Mouse (Mus musculus) ES-E14 (cell line): ENCODE data around the gene Oxct2b. TPM values are rescaled to one million over a fixed set of nuclear protein-coding genes. Genes with fewer than 3 reads are reported as not detected.
"Not testable (repeated sequence)": the region's sequence is repeated elsewhere in the genome, so short reads cannot be mapped to it uniquely, and the experiment has no call there.

ENCODE experiments used
- DNase-seq: peaks from one replicate; pipeline ENCODE4 v3.0.0-alpha.2; 2013; ENCODE audit warnings: low read depth, low spot score
- H3K27ac ChIP-seq: 2 replicates; pipeline ENCODE4 v1.5.1; 2012; ENCODE audit warnings: low read depth, mild to moderate bottlenecking, low read length, moderate library complexity, mixed read lengths; ENCODE audit not compliant: poor library complexity, insufficient read depth, severe bottlenecking
- H3K36me3 ChIP-seq: 2 replicates; pipeline ENCODE4 v1.6.1; 2012; ENCODE audit warnings: mild to moderate bottlenecking, low read length, moderate library complexity, mixed read lengths; ENCODE audit not compliant: control insufficient read depth, poor library complexity, insufficient read depth, severe bottlenecking
- H3K4me1 ChIP-seq, 2 experiments: fragments of 150-350 bp in 1 of 2; sonication (generic) in 1 of 2; 2 replicates each; pipeline ENCODE4 v1.6.1; 2012; ENCODE audit warnings: low read length in 2 of 2, mild to moderate bottlenecking in 1 of 2, mixed read lengths in 1 of 2; ENCODE audit not compliant: control insufficient read depth in 2 of 2, insufficient read depth in 2 of 2, poor library complexity in 1 of 2
- H3K4me3 ChIP-seq, 2 experiments: fragments of 150-350 bp in 1 of 2; sonication (generic) in 1 of 2; 2 replicates each; pipeline ENCODE4 v1.5.1; 2012; ENCODE audit warnings: low read length in 2 of 2, low read depth in 1 of 2, mild to moderate bottlenecking in 1 of 2, mixed read lengths in 1 of 2; ENCODE audit not compliant: insufficient read depth in 1 of 2, poor library complexity in 1 of 2, severe bottlenecking in 1 of 2
- H3K9ac ChIP-seq: 2 replicates; pipeline ENCODE4 v1.6.1; 2012; ENCODE audit warnings: low read depth, mild to moderate bottlenecking, low read length, mixed read lengths; ENCODE audit not compliant: poor library complexity, insufficient read depth, severe bottlenecking
- H3K9me3 ChIP-seq: fragments of 150-350 bp; sonication (generic); 2 replicates; pipeline ENCODE4 v1.6.1; 2012; ENCODE audit warnings: low read depth, mild to moderate bottlenecking, low read length; ENCODE audit not compliant: control insufficient read depth, insufficient read depth
- CHD2 ChIP-seq: IDR thresholded peaks from 2 replicates; pipeline ENCODE4 v1.6.1; 2014; ENCODE audit warnings: mild to moderate bottlenecking, low read depth, low read length, inconsistent platforms
- HCFC1 ChIP-seq: IDR thresholded peaks from 2 replicates; pipeline ENCODE4 v1.6.1; 2012; ENCODE audit warnings: low read length, inconsistent platforms, borderline replicate concordance; ENCODE audit not compliant: insufficient read depth
- MAFK ChIP-seq: IDR thresholded peaks from 2 replicates; pipeline ENCODE4 v1.6.1; 2014; ENCODE audit warnings: mild to moderate bottlenecking, low read depth, low read length, inconsistent platforms; ENCODE audit not compliant: insufficient read depth
- ZC3H11A ChIP-seq: IDR thresholded peaks from 2 replicates; pipeline ENCODE4 v1.6.1; 2012; ENCODE audit warnings: low read depth, mild to moderate bottlenecking, inconsistent platforms, low read length, borderline replicate concordance
- ZNF384 ChIP-seq: IDR thresholded peaks from 2 replicates; pipeline ENCODE4 v1.6.1; 2012; ENCODE audit warnings: low read depth, low read length, inconsistent platforms
- in situ Hi-C, 2 experiments: fragments of 600-800 bp; cut with MboI; formaldehyde crosslinking; loops; one replicate each; pipeline ENCODE4 v1.15.1; 2025; ENCODE audit warnings: low sequenced_read_pairs in 2 of 2, inconsistent platforms in 1 of 2; ENCODE audit not compliant: unreplicated experiment in 2 of 2
- total RNA-seq: library from RNA; depleted of rRNA; stranded (reverse); fragments of 300-350 nt; gene quantifications from 2 replicates; pipeline ENCODE4 v1.2.3, GENCODE M21; 2012

Gene Oxct2b
- total RNA-seq, 1 experiment = 2.8 TPM

- in situ Hi-C loops = loop anchor here in 1 of 2 experiments (10.0 kb wide), 1 partner anchor 99 kb away; no protein-coding TSS in a partner anchor
- TF ChIP-seq CHD2 = no peak
- TF ChIP-seq MAFK = no peak
- no peak for TF ChIP-seq HCFC1
- TF ChIP-seq ZC3H11A = no peak
- TF ChIP-seq ZNF384 = no peak
- no peak for DNase-seq
- Histone ChIP-seq H3K4me1 (no peaks in the 10 kb centered on the region), H3K36me3 (no peaks in the 10 kb centered on the region), H3K4me3 (no peak overlapping the region), H3K9me3 (no peaks in the 10 kb centered on the region), H3K9ac (no peak overlapping the region), H3K27ac (no peak overlapping the region)
Observed at GRCm38 (mm10) chr4:123155427-123155826, 39.4 kb downstream of the Oxct2b start.

- no peak overlapping the region for H3K27ac ChIP-seq
- no peak for DNase-seq
- in situ Hi-C loops = loop anchor here in 1 of 2 experiments (10.0 kb wide), 1 partner anchor 99 kb away; no protein-coding TSS in a partner anchor
- H3K36me3 ChIP-seq = no peaks in the 10 kb centered on the region
- no peak overlapping the region for H3K4me3 ChIP-seq
- H3K9ac ChIP-seq = no peak overlapping the region
- no peaks in the 10 kb centered on the region for H3K9me3 ChIP-seq
- TF ChIP-seq MAFK = no peak
- TF ChIP-seq ZNF384 = no peak
- TF ChIP-seq HCFC1 = no peak
- no peak for TF ChIP-seq ZC3H11A
- no peak for TF ChIP-seq CHD2
- no peaks in the 10 kb centered on the region for H3K4me1 ChIP-seq
Observed at GRCm38 (mm10) chr4:123155840-123156239, 39.8 kb downstream of the Oxct2b start.

GRCm38 (mm10) chr4:123160571-123160970, 44.5 kb downstream of the Oxct2b start:
- H3K4me3 ChIP-seq = no peak overlapping the region
- TF ChIP-seq MAFK (no peak), ZC3H11A (no peak), ZNF384 (no peak), CHD2 (no peak), HCFC1 (no peak)
- H3K4me1 ChIP-seq = peaks cover 0 to 14% of the 10 kb centered on the region in 2 experiments; a peak in 2 of 4 replicates
- in situ Hi-C loops = no loop called here
- no peaks in the 10 kb centered on the region for H3K36me3 ChIP-seq
- no peak overlapping the region for H3K27ac ChIP-seq
- DNase-seq = no peak
- H3K9me3 ChIP-seq = no peaks in the 10 kb centered on the region
- H3K9ac ChIP-seq = no peak overlapping the region

DNA sequence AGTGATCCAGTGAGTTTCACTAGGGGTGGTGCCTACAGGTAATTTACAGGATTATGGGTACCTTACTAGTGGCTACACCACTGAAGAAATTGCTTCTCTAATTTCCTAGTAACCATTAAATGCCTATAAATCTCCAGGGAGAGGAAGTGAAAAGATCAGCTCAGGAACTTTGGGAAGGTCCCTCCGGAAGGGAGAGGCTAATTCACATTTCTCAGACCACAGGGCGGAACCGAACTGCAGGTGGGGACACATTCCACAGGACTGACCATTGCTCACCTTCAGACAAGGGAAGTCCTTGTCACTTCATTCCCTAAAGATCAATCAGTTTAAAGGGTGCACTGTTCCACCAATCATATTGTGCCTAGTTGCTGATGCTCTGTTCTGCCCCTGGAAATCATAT, 45.2 kb downstream of the Oxct2b start:
- H3K27ac ChIP-seq, H3K36me3 ChIP-seq, H3K4me3 ChIP-seq, H3K9ac ChIP-seq, DNase-seq, H3K9me3 ChIP-seq, in situ Hi-C loops: not testable (repeated sequence)
- H3K4me1 ChIP-seq = peaks cover 0 to 14% of the 10 kb centered on the region in 2 experiments; a peak in 2 of 4 replicates

DNA sequence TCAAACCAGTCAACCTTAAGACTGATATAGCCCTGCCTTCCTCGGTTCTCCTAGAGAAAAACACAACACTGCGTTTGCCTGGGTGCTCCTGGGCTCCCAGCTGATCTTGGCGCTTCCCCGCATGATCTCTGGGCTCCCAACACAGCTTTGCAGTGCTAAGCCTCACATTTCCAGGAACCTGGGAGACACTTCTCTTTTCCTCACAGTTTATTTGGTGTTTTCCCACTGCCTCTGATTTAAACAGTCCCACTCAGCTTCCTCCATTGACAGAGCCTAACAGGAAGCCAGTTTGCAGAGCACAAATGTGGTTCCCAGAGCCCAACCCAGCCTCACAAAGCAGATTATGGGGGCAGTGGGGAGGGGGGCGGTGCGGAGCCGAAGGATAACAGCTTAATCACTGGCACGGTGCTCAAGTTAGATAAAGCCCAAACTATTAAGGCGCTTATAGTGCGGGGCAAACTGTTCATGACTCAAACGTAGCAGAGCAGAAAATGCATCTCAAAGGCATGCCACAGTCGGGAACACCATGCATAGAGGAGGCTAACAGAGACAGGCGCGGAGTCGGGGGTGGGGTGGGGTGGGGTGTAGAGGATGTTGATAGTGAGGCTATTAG, 46.3 kb downstream of the Oxct2b start:
- in situ Hi-C loops = no loop called here
- DNase-seq = no peak
- Histone ChIP-seq H3K4me3 (peak overlapping the region in 1 of 2 experiments; percentile 30; a peak in 1 of 4 replicates), H3K4me1 (peaks cover 0 to 14% of the 10 kb centered on the region in 2 experiments; a peak in 2 of 4 replicates), H3K36me3 (no peaks in the 10 kb centered on the region), H3K27ac (no peak overlapping the region), H3K9me3 (no peaks in the 10 kb centered on the region), H3K9ac (no peak overlapping the region)
- TF ChIP-seq ZNF384 (no peak), CHD2 (no peak), MAFK (no peak), ZC3H11A (no peak), HCFC1 (no peak)
